Mouse (Mus musculus) pancreas, adult 10 weeks (tissue): Measurements from ENCODE around the gene Gzmd. TPM values are rescaled to one million over a fixed set of nuclear protein-coding genes. Genes with fewer than 3 reads are reported as not detected.

Experiments used
- polyA plus RNA-seq: library from polyadenylated mRNA; stranded (reverse); fragments of 350-450 nt; fragmentation: Illumina TruSeq; extraction: RNeasy Lipid Tissue Mini Kit (QIAGEN cat#74804); gene quantifications from one replicate; pipeline ENCODE4 v1.2.3, GENCODE M21; 2015; ENCODE audit warnings: low read depth, low replicate concordance; ENCODE audit not compliant: insufficient read depth

The Gzmd gene
- polyA plus RNA-seq: not detected

DNA sequence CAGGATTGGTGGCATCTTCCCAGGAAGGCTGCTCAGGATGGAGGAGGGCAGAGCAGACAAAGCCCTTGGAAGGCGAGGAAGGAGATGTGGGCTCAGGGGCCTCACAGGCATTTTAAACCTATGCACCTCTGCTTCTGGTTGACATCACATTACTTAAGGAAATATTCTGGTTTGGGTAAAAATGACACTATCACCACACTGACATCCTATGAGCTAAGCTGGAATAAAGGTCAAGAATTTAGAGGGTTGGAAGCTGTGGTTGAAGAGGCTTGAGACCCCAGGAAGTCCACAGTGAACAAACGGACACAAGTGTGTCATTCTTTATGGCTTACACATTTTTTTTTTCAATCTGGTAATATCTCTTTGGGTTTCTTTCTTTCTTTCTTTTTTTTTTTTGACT, at the start of gene Gzmd:
Gene Gzmd, minus strand, starts transcription at position 101 of the 400 bp plus-strand sequence.

DNA sequence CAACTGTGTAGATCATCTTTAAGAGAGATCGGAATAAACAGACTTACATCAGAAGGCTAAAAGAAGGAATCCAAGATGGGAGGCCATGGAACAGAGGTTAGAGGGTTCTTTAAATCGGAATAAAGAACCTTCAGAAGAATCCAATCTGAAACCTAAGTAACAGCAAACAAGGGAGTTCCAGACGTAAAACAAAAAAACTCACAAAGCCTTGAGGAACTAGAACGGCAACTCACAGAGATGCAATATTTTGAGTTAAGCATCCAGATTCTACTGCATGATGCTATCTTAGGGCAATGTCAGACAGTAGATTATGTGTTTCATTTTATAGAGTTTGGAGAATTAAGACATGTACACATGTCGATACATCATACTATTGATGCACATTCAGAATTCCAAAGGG, 42.1 kb upstream of the Gzmd start, which contains the start of gene Gzmn:
Gene Gzmn, minus strand, starts transcription at position 101 of the 400 bp plus-strand sequence.

DNA sequence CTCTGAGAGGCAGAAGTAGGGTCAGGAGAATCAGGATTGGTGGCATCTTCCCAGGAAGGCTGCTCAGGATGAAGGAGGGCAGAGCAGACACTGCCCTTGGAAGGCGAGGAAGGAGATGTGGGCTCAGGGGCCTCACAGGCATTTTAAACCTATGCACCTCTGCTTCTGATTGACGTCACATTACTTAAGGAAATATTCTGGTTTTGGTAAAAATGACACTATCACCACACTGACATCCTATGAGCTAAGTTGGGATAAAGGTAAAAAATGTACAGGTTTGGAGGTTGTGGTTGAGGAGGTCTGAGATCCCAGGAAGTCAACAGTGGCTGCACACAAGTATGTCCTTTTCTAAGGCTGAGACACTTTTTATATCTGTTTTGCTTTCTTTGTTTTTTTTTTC, 27.1 kb upstream of the Gzmd start, which contains the start of gene Gzmg:
Gene Gzmg, minus strand, starts transcription at position 101 of the 400 bp plus-strand sequence.

DNA sequence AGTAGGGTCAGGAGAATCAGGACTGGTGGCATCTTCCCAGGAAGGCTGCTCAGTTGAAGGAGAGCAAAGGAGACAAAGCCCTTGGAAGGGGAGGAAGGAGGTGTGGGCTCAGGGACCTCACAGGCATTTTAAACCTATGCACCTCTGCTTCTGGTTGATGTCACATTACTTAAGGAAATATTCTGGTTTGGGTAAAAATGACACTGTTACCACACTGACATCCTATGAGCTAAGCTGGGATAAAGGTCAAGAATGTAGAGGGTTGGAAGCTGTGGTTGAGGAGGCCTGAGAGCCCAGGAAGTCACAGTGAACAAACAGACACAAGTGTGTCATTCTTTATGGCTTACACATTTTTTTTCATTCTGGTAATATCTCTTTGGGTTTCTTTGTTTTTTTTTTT, 11.9 kb downstream of the Gzmd start, which contains the start of gene Gzme:
Gene Gzme, minus strand, starts transcription at position 101 of the 400 bp plus-strand sequence.

DNA sequence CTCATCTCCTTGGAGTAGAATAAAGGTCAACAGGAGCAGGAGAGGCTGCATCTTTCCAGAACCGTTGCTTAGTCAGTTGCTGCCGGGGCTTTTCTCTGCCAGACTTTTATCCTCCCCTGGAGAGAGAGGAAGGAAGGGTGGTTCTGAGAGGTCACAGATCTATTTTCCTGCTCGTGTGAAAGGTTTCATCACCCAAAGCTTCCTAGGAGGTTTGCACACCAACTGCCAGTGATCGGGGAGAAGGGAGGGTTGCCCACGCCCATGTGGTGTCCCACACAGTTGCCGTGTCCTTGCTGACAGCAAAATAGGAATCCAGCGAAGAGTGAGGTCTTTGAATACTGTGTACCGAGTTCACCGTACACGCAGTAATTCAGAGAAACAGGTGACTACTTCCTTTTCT, 30.0 kb downstream of the Gzmd start, which contains the start of gene Ctsg:
Gene Ctsg, minus strand, starts transcription at position 189 of the 400 bp plus-strand sequence.

DNA sequence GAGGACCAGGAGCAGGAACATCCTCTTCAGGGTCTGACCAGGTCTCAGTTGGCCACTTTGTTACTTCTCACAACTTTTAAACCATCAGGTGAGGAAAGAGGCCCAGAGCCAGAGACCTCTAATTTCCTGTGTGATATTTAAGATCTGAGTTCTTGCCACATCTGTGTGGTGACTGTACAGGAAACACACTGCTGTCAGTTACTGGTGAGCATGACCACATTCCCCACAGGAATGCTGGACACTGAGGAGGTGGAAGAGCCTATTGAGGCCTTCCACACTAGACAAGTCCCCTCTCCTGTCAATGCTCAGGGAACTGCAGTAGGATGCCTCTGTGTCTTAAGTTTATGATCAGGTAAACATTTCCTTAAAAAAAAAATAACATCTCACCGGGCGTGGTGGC, 47.2 kb downstream of the Gzmd start, which contains the start of gene Mcpt8:
Gene Mcpt8, minus strand, starts transcription at position 107 of the 400 bp plus-strand sequence.

Other genes with a start within 250 kb of the Gzmd start
- gene Cbln3, start 248.2 kb downstream of the Gzmd start, polyA plus RNA-seq: not detected
- 5.2 TPM for gene Khnyn, start 247.7 kb downstream of the Gzmd start, polyA plus RNA-seq
- 11.8 TPM for gene Sdr39u1, start 232.3 kb downstream of the Gzmd start, polyA plus RNA-seq
- gene Cma1, start 187.9 kb downstream of the Gzmd start, polyA plus RNA-seq: 2.5 TPM
- not detected for gene Cma2, start 181.6 kb downstream of the Gzmd start, polyA plus RNA-seq
- gene Mcpt1, start 114.6 kb downstream of the Gzmd start, polyA plus RNA-seq: not detected
- gene Mcpt9, start 102.1 kb downstream of the Gzmd start, polyA plus RNA-seq: not detected
- gene Mcpt2, start 90.6 kb downstream of the Gzmd start, polyA plus RNA-seq: not detected
- gene Mcpt4, start 70.3 kb downstream of the Gzmd start, polyA plus RNA-seq: not detected
- gene Mcpt8, start 47.3 kb downstream of the Gzmd start, polyA plus RNA-seq: not detected
- not detected for gene Ctsg, start 30.0 kb downstream of the Gzmd start, polyA plus RNA-seq
- not detected for gene Gzme, start 12.0 kb downstream of the Gzmd start, polyA plus RNA-seq
- not detected for gene Gzmg, start 27.0 kb upstream of the Gzmd start, polyA plus RNA-seq
- not detected for gene Gzmn, start 42.0 kb upstream of the Gzmd start, polyA plus RNA-seq
- gene Gzmf, start 78.8 kb upstream of the Gzmd start, polyA plus RNA-seq: not detected
- not detected for gene Gzmc, start 102.0 kb upstream of the Gzmd start, polyA plus RNA-seq
- not detected for gene Gzmb, start 129.7 kb upstream of the Gzmd start, polyA plus RNA-seq
- gene Atp12a, start 232.5 kb upstream of the Gzmd start, polyA plus RNA-seq: not detected